Mouse (Mus musculus): ENCODE data around the gene Gm17581. TPM values are rescaled to one million over a fixed set of nuclear protein-coding genes. Genes with fewer than 3 reads are reported as not detected.

Gm17581 gene
- polyA plus RNA-seq, 1 experiment from 2014 or later = not detected

DNA sequence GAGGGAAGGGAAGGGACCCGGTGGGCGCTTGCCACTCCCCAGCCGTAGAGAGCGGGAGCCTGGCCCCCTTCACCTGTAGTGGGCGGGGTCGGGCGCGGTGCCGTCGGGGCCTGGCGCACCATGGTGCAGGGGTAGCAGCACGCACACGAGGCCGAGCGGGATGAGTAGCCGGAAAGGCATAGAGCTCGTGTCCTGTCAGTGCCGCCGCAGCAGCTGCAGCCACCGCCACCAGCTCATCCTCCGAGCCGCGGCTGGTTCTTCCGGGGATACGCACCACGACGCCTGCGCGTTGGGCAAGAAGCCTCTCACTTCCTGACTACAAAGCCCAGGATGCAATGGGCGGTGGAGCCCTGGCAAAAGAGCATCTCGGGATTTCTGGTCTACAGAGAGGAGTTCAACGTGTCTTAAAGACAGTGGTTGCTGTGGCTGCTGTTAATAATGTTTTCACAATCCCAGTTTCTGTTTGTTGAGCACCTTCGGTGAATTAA lies 6.5 kb downstream of the Gm17581 start, which contains the start of gene Edem2:
Gene Edem2, minus strand, starts transcription at position 318 of the 488 bp plus-strand sequence.
- H3K9me3 ChIP-seq = no peaks in the 10 kb centered on the region
- peak within 1 kb of the TSS; percentile 88 for H3K4me3 ChIP-seq
- H3K9ac ChIP-seq = peak within 1 kb of the TSS; percentile 81
- peak within 1 kb of the TSS; percentile 69 for H3K27ac ChIP-seq (replicated peaks)
- peaks cover 15% of the 10 kb centered on the region for H3K4me1 ChIP-seq (replicated peaks)
- ATAC-seq (ENCODE audit: low FRiP score, low read depth) = peak; percentile 96
- no peaks in the 10 kb centered on the region for H3K27me3 ChIP-seq
- peak within 1 kb of the TSS; percentile 84 for H3K4me2 ChIP-seq
- under 1% methylated on average over 33 of the region's 33 CpGs for WGBS
- H3K36me3 ChIP-seq = peaks cover 15% of the 10 kb centered on the region; the same call in 1 of the 2 replicates

DNA sequence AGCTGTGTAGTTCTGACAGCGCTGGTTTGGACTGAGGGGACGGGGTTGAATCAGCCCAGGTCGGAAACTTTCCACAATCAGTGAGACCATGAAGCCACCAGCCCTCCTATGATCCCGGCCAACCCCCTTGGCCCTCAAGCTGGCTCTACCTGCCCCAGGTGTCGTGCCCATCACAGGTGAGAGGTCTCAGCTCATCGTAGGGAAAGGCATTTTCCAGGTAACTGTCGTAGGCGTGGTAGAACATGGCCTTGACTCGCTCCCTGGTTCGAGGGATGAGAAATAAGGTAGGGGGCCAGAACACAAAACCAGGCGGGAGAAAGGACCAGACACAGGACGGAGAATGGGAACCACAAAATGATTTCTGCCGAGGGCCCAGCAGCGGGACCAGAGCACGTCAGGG lies 6.9 kb downstream of the Gm17581 start:
- Histone ChIP-seq H3K36me3 (peaks cover 19% of the 10 kb centered on the region; the same call in 1 of the 2 replicates), H3K9ac (peak overlapping the region; percentile 81), H3K27ac (replicated peaks) (peak overlapping the region; percentile 69), H3K9me3 (no peaks in the 10 kb centered on the region), H3K4me3 (peak overlapping the region; percentile 88), H3K4me1 (replicated peaks) (peaks cover 15% of the 10 kb centered on the region), H3K4me2 (peak overlapping the region; percentile 84), H3K27me3 (no peaks in the 10 kb centered on the region)
- 5% methylated on average over 15 of the region's 15 CpGs for WGBS
- peak; percentile 57 for ATAC-seq (ENCODE audit: low FRiP score, low read depth)

DNA sequence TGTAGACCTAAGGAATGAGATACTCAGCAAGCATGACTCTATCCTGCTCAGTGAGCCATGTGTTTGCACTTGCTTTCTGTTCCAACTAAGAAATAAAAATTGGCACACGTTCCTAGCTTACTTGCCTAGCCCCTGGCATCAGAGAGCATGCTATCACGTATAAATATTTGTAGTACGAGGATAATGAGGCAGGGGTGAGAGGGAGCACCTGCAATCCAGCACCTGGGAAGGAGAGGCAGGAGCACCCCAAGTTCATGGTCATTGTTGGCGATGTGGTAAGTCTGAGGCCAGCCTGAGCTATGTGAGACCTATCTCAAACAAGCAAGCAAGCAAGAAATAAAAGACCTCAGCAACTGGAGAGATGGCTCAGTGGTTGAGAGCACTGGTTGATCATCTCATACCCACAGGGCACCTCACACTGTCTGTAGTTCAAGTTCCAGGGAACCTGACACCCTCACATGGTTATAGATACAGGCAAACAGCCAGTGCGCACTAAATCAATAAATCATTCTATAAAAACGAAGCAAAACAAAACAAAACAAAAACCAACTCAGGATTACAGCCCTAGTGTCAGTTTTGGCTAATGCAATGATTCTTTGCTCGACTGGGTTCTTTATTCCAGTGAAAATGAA lies 7.8 kb downstream of the Gm17581 start:
- ATAC-seq (ENCODE audit: low FRiP score, low read depth) = no peak
- H3K9ac ChIP-seq = no peak overlapping the region
- H3K4me3 ChIP-seq = peak overlapping the region; percentile 88; the same call in 1 of the 2 replicates
- H3K9me3 ChIP-seq = no peaks in the 10 kb centered on the region
- peaks cover 21% of the 10 kb centered on the region; the same call in 1 of the 2 replicates for H3K36me3 ChIP-seq
- WGBS = 82% methylated on average over 7 of the region's 7 CpGs
- H3K4me1 ChIP-seq (replicated peaks) = peaks cover 15% of the 10 kb centered on the region
- no peaks in the 10 kb centered on the region for H3K27me3 ChIP-seq
- peak overlapping the region; percentile 84 for H3K4me2 ChIP-seq
- H3K27ac ChIP-seq (replicated peaks) = no peak overlapping the region

DNA sequence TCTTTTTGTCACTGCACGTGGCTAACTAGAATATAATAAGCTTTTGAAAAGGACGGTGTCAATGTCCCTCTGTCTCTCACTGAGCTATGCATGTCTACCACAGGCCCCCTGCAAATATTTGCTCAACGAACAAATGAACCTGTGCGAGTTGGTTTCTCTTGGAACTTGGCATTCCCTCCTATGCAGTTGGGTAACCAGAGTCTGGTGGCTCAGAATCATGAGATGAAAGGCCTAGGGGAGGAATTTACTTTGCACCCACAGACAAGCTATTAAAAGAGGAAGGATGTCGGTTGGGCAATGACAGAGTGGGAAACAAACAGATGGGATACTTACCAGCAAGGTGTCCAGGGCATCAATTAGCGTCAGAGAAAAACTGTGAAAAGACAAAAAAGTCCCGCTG lies 9.4 kb downstream of the Gm17581 start:
- peaks cover 28% of the 10 kb centered on the region; the same call in 1 of the 2 replicates for H3K36me3 ChIP-seq
- peaks cover 15% of the 10 kb centered on the region for H3K4me1 ChIP-seq (replicated peaks)
- no peak for ATAC-seq (ENCODE audit: low FRiP score, low read depth)
- no peaks in the 10 kb centered on the region for H3K9me3 ChIP-seq
- H3K27ac ChIP-seq (replicated peaks) = no peak overlapping the region
- no peak overlapping the region for H3K4me2 ChIP-seq
- 87% methylated on average over 7 of the region's 7 CpGs for WGBS
- no peaks in the 10 kb centered on the region for H3K27me3 ChIP-seq
- H3K4me3 ChIP-seq = no peak overlapping the region
- H3K9ac ChIP-seq = no peak overlapping the region

DNA sequence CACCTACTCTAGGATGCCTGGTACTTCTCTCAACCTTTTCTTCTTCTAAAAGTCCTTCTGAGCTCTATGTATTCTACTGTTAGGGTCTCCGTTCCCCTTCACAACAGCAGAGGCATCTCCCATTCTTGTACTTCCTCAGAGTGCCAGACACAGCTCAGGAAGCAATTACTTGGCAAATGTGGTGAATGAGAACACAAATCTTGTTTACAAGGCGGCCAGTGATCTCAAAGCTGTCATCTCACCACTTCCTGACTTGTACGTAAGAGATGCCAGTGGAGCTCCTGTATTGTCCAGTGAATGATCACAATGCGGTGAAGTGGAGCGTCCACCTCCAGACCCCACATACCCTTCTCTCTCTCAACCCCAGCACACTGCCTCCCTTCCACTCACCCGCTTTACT lies 11.1 kb downstream of the Gm17581 start:
- no peak for ATAC-seq (ENCODE audit: low FRiP score, low read depth)
- Histone ChIP-seq H3K9me3 (no peaks in the 10 kb centered on the region), H3K27ac (replicated peaks) (no peak overlapping the region), H3K4me1 (replicated peaks) (peaks cover 15% of the 10 kb centered on the region), H3K4me3 (no peak overlapping the region), H3K4me2 (no peak overlapping the region), H3K27me3 (no peaks in the 10 kb centered on the region), H3K9ac (no peak overlapping the region), H3K36me3 (peaks cover 38% of the 10 kb centered on the region; the same call in 1 of the 2 replicates)
- WGBS = 92% methylated on average over 6 of the region's 6 CpGs

DNA sequence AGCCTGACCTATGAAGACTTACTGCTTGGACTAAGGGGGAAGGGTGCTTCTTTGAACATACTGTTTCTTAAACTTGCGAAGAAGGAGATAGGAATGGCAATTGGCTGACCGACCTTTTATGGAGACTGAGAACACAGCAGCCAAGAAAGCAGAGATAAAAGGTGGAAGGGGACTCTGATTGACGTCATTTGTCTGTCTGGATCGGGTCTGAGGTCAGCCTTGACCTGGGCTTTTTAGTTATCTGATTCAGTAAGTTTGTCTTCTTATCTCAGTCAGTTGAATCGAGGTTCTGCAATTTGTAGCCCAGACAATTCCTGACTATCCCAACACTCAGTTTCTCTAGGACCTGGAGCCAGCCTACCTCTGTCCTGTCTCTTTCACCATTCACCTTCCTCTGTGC lies 11.6 kb downstream of the Gm17581 start:
- Histone ChIP-seq H3K4me1 (replicated peaks) (peaks cover 15% of the 10 kb centered on the region), H3K27ac (replicated peaks) (no peak overlapping the region), H3K27me3 (no peaks in the 10 kb centered on the region), H3K9me3 (no peaks in the 10 kb centered on the region), H3K9ac (no peak overlapping the region), H3K4me3 (no peak overlapping the region), H3K4me2 (no peak overlapping the region), H3K36me3 (peaks cover 43% of the 10 kb centered on the region; the same call in 1 of the 2 replicates)
- no peak for ATAC-seq (ENCODE audit: low FRiP score, low read depth)
- WGBS = 84% methylated on average over 5 of the region's 5 CpGs

DNA sequence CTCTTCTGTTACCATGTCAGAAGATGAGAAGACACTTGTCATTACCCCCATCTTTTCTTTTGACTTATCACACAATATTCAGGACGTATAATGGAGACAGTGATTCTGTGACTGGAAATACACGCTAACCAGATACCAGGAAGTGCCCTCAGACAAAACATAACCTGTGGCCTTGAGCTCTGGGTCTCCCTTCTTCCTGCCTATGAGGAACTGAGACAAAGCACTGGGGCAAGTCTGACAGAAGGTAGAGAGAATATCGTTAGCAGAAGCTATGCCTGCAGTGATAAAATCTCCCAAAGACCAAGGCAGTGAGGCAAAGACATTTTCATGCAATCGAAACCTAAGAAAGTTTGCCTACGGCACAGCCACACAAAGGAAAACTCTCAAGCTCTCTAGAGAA lies 15.1 kb downstream of the Gm17581 start:
- no peaks in the 10 kb centered on the region for H3K4me1 ChIP-seq (replicated peaks)
- WGBS = 92% methylated on average over 5 of the region's 5 CpGs
- no peak overlapping the region for H3K4me3 ChIP-seq
- no peak overlapping the region for H3K9ac ChIP-seq
- no peaks in the 10 kb centered on the region for H3K9me3 ChIP-seq
- H3K27ac ChIP-seq (replicated peaks) = no peak overlapping the region
- no peaks in the 10 kb centered on the region for H3K27me3 ChIP-seq
- H3K4me2 ChIP-seq = no peak overlapping the region
- H3K36me3 ChIP-seq = peaks cover 60% of the 10 kb centered on the region
- no peak for ATAC-seq (ENCODE audit: low FRiP score, low read depth)

DNA sequence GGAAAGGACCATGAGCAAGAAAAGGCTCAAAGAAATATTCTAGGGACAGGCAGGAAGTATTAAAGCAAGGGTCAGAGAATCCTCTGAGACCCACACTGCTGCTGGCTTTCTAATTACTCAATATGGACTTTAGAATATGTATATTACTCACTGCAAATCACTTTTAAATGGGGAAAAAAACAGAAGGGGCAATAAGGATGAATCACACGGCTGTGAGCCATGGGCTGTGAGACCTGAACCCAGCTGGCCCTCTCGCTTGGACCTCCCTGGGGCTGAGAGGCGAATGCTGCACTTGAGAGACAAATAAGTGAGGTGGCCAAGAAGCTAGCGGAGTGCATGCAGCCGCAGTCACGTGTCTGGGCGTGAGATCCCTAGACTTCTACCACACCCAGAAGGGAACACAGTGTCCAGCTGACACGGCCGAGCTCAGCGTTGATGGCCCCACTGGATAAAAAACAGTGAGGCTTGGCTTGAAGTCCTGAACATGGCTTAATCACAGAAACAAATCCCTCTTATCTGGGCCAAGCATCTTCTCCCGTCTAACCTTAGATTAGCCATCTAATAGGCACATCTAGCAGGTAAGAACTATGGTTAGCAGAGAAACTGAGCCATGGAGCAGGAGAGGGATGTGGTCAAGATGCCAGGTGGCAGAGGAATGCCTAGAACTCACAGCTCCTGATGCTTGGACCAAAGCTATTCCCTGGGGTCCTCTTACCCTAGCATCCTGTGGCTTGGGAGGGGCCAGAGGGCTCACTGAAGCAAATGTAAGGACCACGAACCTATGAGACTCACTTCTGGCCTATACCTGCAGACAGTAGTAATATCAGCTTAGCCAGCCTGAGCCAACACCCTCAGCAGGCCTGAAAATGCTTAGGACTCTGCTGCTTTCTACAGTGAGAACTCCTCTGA lies 18.3 kb downstream of the Gm17581 start:
- H3K4me1 ChIP-seq (replicated peaks) = no peaks in the 10 kb centered on the region
- 90% methylated on average over 12 of the region's 12 CpGs for WGBS

DNA sequence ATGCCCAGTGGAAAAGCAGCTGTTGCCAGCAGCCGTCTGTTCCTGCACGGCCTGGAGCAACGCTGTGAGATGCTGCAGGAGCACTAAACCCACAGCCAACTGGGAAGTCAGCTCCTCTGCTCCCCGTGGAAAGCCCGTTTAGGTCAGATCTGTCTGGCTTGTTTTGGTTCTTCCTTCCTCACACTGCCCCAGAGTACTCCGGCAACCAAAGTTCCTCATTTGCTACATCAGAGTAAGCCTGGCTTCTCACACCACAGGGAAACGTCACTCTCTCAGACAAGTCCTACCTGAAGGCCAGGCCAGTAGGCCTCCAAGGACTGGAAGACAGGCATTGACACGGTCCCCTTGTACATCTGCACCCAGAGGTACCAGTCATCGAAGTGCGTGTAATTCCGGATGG lies 25.1 kb downstream of the Gm17581 start:
- Histone ChIP-seq H3K9me3 (no peaks in the 10 kb centered on the region), H3K27me3 (no peaks in the 10 kb centered on the region), H3K27ac (replicated peaks) (no peak overlapping the region), H3K4me2 (no peak overlapping the region), H3K36me3 (peaks cover 71% of the 10 kb centered on the region), H3K4me3 (no peak overlapping the region), H3K4me1 (replicated peaks) (no peaks in the 10 kb centered on the region), H3K9ac (no peak overlapping the region)
- no peak for ATAC-seq (ENCODE audit: low FRiP score, low read depth)
- WGBS = 89% methylated on average over 11 of the region's 11 CpGs

More for the DNA sequence above, 18.3 kb downstream of the Gm17581 start:
- ATAC-seq (ENCODE audit: low FRiP score, low read depth) = no peak
- H3K36me3 ChIP-seq = peaks cover 63% of the 10 kb centered on the region
- no peak overlapping the region for H3K4me2 ChIP-seq
- no peak overlapping the region for H3K4me3 ChIP-seq
- no peaks in the 10 kb centered on the region for H3K9me3 ChIP-seq
- no peak overlapping the region for H3K27ac ChIP-seq (replicated peaks)
- H3K9ac ChIP-seq = no peak overlapping the region
- no peaks in the 10 kb centered on the region for H3K27me3 ChIP-seq

DNA sequence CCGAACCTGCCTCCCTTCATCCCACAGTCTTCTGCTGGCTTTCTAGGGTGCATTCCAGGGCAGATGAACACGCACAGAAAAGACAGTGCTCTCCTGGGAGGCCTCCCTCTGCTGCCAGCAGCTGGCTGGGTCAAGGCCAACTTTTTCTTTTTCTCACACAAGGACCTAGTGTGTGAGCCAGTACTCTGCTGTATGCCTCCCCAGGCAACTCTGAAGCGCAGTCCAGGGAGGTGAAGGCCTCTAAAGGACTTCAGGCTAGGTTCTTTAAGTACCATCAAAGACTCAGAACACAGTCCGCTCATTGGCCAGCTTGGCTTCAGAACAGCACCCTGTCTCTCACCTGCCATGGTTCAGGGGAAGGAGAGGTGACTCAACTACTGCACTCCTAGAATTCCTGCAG lies 28.4 kb downstream of the Gm17581 start:
- Histone ChIP-seq H3K27ac (replicated peaks) (no peak overlapping the region), H3K36me3 (peaks cover 61% of the 10 kb centered on the region)
- no peak for ATAC-seq (ENCODE audit: low FRiP score, low read depth)

DNA sequence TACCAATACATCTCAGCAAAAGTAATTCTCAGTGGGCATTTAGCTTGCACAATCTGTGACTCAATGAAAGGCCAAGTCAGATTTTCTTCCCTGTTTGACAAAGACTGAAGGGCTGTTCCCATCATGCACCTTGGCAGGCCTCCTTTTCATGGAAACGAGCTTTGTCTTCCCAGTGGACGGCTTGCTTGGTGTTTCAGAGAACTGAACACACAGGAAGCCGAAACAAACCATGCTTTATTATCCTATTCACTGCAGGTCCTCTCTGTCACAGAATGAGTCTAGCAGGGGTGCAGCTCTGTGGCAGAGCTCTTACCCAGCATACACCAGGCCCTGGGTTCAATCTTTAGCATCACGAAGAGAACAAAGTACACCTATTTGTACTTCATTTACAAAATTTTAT lies 32.0 kb downstream of the Gm17581 start:
- Histone ChIP-seq H3K9ac (no peak overlapping the region), H3K4me3 (no peak overlapping the region), H3K4me1 (replicated peaks) (no peaks in the 10 kb centered on the region), H3K27ac (replicated peaks) (no peak overlapping the region), H3K4me2 (no peak overlapping the region), H3K27me3 (no peaks in the 10 kb centered on the region), H3K9me3 (no peaks in the 10 kb centered on the region), H3K36me3 (peaks cover 43% of the 10 kb centered on the region; the same call in 1 of the 2 replicates)
- ATAC-seq (ENCODE audit: low FRiP score, low read depth) = no peak
- 19% methylated on average over 4 of the region's 4 CpGs for WGBS

More for the DNA sequence above, 28.4 kb downstream of the Gm17581 start:
- no peak overlapping the region for H3K4me3 ChIP-seq
- no peaks in the 10 kb centered on the region for H3K4me1 ChIP-seq (replicated peaks)
- H3K4me2 ChIP-seq = no peak overlapping the region
- no peak overlapping the region for H3K9ac ChIP-seq
- no peaks in the 10 kb centered on the region for H3K27me3 ChIP-seq
- 79% methylated on average over 4 of the region's 4 CpGs for WGBS
- H3K9me3 ChIP-seq = no peaks in the 10 kb centered on the region

DNA sequence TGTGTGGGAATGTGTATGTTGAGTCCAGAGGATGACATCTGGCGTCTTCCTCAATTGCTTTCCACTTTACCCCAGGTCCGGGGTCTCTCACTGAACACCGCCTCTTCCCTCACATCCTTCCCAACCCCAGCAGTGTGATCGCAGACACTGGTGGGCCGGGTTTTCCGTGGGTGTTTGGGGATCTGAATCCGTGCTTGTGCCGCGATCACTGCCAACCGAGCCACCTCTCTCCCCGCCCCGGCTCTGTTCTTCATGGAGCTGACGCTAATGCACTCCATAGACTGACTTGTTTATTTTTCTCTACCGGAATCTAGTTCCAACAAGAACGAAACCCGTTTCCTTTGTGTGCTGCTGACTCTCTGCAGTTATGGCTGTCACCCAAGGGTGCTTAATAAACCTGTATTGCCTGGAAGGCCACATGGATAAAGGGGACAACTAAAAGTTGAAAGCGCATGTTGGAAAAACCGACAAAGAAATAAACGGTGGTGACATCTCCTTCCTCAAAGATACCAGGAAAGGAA lies 34.2 kb downstream of the Gm17581 start:
- Histone ChIP-seq H3K9me3 (no peaks in the 10 kb centered on the region), H3K9ac (no peak overlapping the region), H3K36me3 (peaks cover 31% of the 10 kb centered on the region; the same call in 1 of the 2 replicates), H3K4me1 (replicated peaks) (no peaks in the 10 kb centered on the region), H3K27ac (replicated peaks) (no peak overlapping the region), H3K4me3 (no peak overlapping the region), H3K4me2 (no peak overlapping the region), H3K27me3 (no peaks in the 10 kb centered on the region)
- 95% methylated on average over 19 of the region's 19 CpGs for WGBS
- no peak for ATAC-seq (ENCODE audit: low FRiP score, low read depth)
